Mouse (Mus musculus) heart, embryonic 16.5 days (tissue): ENCODE data around the gene Cadm3. TPM values are rescaled to one million over a fixed set of nuclear protein-coding genes. Genes with fewer than 3 reads are reported as not detected.
"Not testable (repeated sequence)": the region's sequence is repeated elsewhere in the genome, so short reads cannot be mapped to it uniquely, and the experiment has no call there.

ENCODE experiments used
- ATAC-seq: fragments of 200-750 bp; cut with Nextera tagmentation; replicated peaks from 2 replicates; pipeline ENCODE4 v1.8.0; 2017; ENCODE audit warnings: moderate number of reproducible peaks; ENCODE audit not compliant: insufficient read depth, low FRiP score; ENCODE audit errors: extremely low read depth
- H3K27ac ChIP-seq: fragments of 300-500 bp; sonication (generic); 2 replicates; pipeline ENCODE4 v1.5.1; 2014; ENCODE audit warnings: mild to moderate bottlenecking, low read length, control low read depth, moderate library complexity
- H3K27me3 ChIP-seq: fragments of 300-500 bp; sonication (generic); 2 replicates; pipeline ENCODE4 v1.6.1; 2014; ENCODE audit warnings: low read length, mixed read lengths; ENCODE audit not compliant: control insufficient read depth, insufficient read depth
- H3K36me3 ChIP-seq: fragments of 300-500 bp; sonication (generic); 2 replicates; pipeline ENCODE4 v1.6.1; 2014; ENCODE audit not compliant: control insufficient read depth, insufficient read depth
- H3K4me1 ChIP-seq: fragments of 300-500 bp; sonication (generic); 2 replicates; pipeline ENCODE4 v1.6.1; 2014; ENCODE audit warnings: low read length, mixed read lengths; ENCODE audit not compliant: control insufficient read depth, insufficient read depth
- H3K4me2 ChIP-seq: fragments of 300-500 bp; sonication (generic); 2 replicates; pipeline ENCODE4 v1.6.1; 2014; ENCODE audit warnings: low read depth, mild to moderate bottlenecking, control low read depth, low read length
- H3K4me3 ChIP-seq: fragments of 300-500 bp; sonication (generic); 2 replicates; pipeline ENCODE4 v1.5.1; 2014; ENCODE audit warnings: mild to moderate bottlenecking, control low read depth, low read length
- H3K9ac ChIP-seq: fragments of 300-500 bp; sonication (generic); 2 replicates; pipeline ENCODE4 v1.6.1; 2014; ENCODE audit warnings: low read length, control low read depth
- H3K9me3 ChIP-seq: fragments of 300-500 bp; sonication (generic); replicated peaks from 2 replicates; pipeline ENCODE4 v1.6.1; 2016; ENCODE audit warnings: low read length; ENCODE audit not compliant: control insufficient read depth
- WGBS: fragments of 180-500 bp; shearing (Covaris S2); extraction: QIAGEN DNeasy Blood & Tissue Kit; methylation state at CpG from one replicate; pipeline ENCODE4 v1.1.7; 2014; 5-methylcytosine and 5-hydroxymethylcytosine counted together
- polyA plus RNA-seq: library from polyadenylated mRNA; unstranded; fragments of >200 nt; fragmentation: Nextera tagmentation; extraction: Ambion mirVana; gene quantifications from 2 replicates; pipeline ENCODE4 v1.2.1, GENCODE M21; 2015

Cadm3 gene
- polyA plus RNA-seq, 1 experiment from 2014 or later: 0.26 TPM

- ATAC-seq: no peak
- H3K27me3 ChIP-seq: no peaks in the 10 kb centered on the region
- H3K9ac ChIP-seq: no peak overlapping the region
- WGBS: 22% methylated on average over 5 of the region's 5 CpGs
- no peaks in the 10 kb centered on the region for H3K9me3 ChIP-seq
- H3K4me3 ChIP-seq: no peak overlapping the region
- no peak overlapping the region for H3K27ac ChIP-seq
- no peaks in the 10 kb centered on the region for H3K36me3 ChIP-seq
- H3K4me2 ChIP-seq: no peak overlapping the region
- H3K4me1 ChIP-seq: peaks cover 2% of the 10 kb centered on the region; the same call in 1 of the 2 replicates
Observed at GRCm38 (mm10) chr1:173323839-173324585, 43.5 kb downstream of the Cadm3 start.

- Histone ChIP-seq H3K4me3 (no peak overlapping the region), H3K4me2 (no peak overlapping the region), H3K4me1 (no peaks in the 10 kb centered on the region), H3K27ac (no peak overlapping the region), H3K36me3 (no peaks in the 10 kb centered on the region), H3K9me3 (no peaks in the 10 kb centered on the region), H3K27me3 (no peaks in the 10 kb centered on the region), H3K9ac (no peak overlapping the region)
- 60% methylated on average over 6 of the region's 6 CpGs for WGBS
- no peak for ATAC-seq
Observed at GRCm38 (mm10) chr1:173322249-173322627, 45.3 kb downstream of the Cadm3 start.

GRCm38 (mm10) chr1:173321593-173322248 lies 45.8 kb downstream of the Cadm3 start:
- H3K27me3 ChIP-seq: no peaks in the 10 kb centered on the region
- no peaks in the 10 kb centered on the region for H3K4me1 ChIP-seq
- 69% methylated on average over 8 of the region's 8 CpGs for WGBS
- no peak overlapping the region for H3K27ac ChIP-seq
- H3K4me3 ChIP-seq: no peak overlapping the region
- H3K9me3 ChIP-seq: no peaks in the 10 kb centered on the region
- H3K4me2 ChIP-seq: no peak overlapping the region
- H3K9ac ChIP-seq: no peak overlapping the region
- ATAC-seq: no peak
- no peaks in the 10 kb centered on the region for H3K36me3 ChIP-seq

- no peaks in the 10 kb centered on the region for H3K9me3 ChIP-seq
- H3K27me3 ChIP-seq: no peaks in the 10 kb centered on the region
- H3K36me3 ChIP-seq: no peaks in the 10 kb centered on the region
- ATAC-seq: no peak
- no peak overlapping the region for H3K4me3 ChIP-seq
- H3K27ac ChIP-seq: no peak overlapping the region
- 82% methylated on average over 2 of the region's 2 CpGs for WGBS
- H3K9ac ChIP-seq: no peak overlapping the region
- no peaks in the 10 kb centered on the region for H3K4me1 ChIP-seq
- no peak overlapping the region for H3K4me2 ChIP-seq
Observed at GRCm38 (mm10) chr1:173317925-173318477, 49.5 kb downstream of the Cadm3 start.

GRCm38 (mm10) chr1:173315725-173316124 lies 51.8 kb downstream of the Cadm3 start:
- Histone ChIP-seq H3K27me3 (no peaks in the 10 kb centered on the region), H3K27ac (no peak overlapping the region), H3K4me3 (no peak overlapping the region), H3K4me2 (no peak overlapping the region), H3K36me3 (no peaks in the 10 kb centered on the region), H3K9ac (no peak overlapping the region), H3K4me1 (no peaks in the 10 kb centered on the region), H3K9me3 (no peaks in the 10 kb centered on the region)
- WGBS: 68% methylated on average over 3 of the region's 3 CpGs
- ATAC-seq: no peak

- H3K36me3 ChIP-seq, ATAC-seq, H3K9me3 ChIP-seq, H3K9ac ChIP-seq, H3K27me3 ChIP-seq, H3K4me3 ChIP-seq, H3K4me2 ChIP-seq, H3K4me1 ChIP-seq, H3K27ac ChIP-seq: not testable (repeated sequence)
- 59% methylated on average over 7 of the region's 7 CpGs for WGBS
Observed at GRCm38 (mm10) chr1:173313535-173314050, 53.9 kb downstream of the Cadm3 start.

GRCm38 (mm10) chr1:173302795-173303194 lies 64.7 kb downstream of the Cadm3 start:
- H3K36me3 ChIP-seq, H3K4me2 ChIP-seq, H3K4me1 ChIP-seq, H3K27ac ChIP-seq, H3K9me3 ChIP-seq, ATAC-seq, H3K27me3 ChIP-seq, H3K4me3 ChIP-seq, H3K9ac ChIP-seq: not testable (repeated sequence)
- 44% methylated on average over 3 of the region's 3 CpGs for WGBS
